Mouse (Mus musculus) gastrocnemius, adult 2 months (tissue): ENCODE results near the gene Sgsh. TPM values are rescaled to one million over a fixed set of nuclear protein-coding genes. Genes with fewer than 3 reads are reported as not detected.

Source experiments
- DNase-seq: peaks from one replicate; pipeline ENCODE4 v3.0.0; 2022
- H3K27ac ChIP-seq: fragments of 200-600 bp; 2 replicates; pipeline ENCODE4 v1.8.1; 2022; ENCODE audit warnings: mild to moderate bottlenecking
- H3K4me3 ChIP-seq: fragments of 200-600 bp; 2 replicates; pipeline ENCODE4 v1.8.1; 2022; ENCODE audit warnings: mild to moderate bottlenecking, moderate library complexity
- CTCF ChIP-seq: fragments of 200-600 bp; IDR thresholded peaks from 2 replicates; pipeline ENCODE4 v1.8.1; 2022; ENCODE audit warnings: antibody characterized with exemption, mild to moderate bottlenecking, moderate library complexity
- intact Hi-C: fragments of 180-260 bp; cut with DNase I; formaldehyde crosslinking; loops from one replicate; pipeline ENCODE4 v1.15.1; 2025
- long read RNA-seq, 2 experiments: library from polyadenylated mRNA; stranded (forward); transcript quantifications; one replicate each; pipeline ENCODE4 v2.0.0; 2021
- total RNA-seq, 2 experiments: library from RNA; stranded (reverse); gene quantifications; 2 replicates each; pipeline ENCODE4 v1.2.3; 2021

Sgsh gene
- total RNA-seq: 1 to 10 TPM; 2.7 to 3.0 TPM
- long read RNA-seq, experiment 1, full-length matches to known transcripts: 2 of 12 reads
- long read RNA-seq, experiment 1, partial matches to known transcripts: 0 of 12 reads
- long read RNA-seq, experiment 1, other reads (novel, unspliced or antisense): 10 of 12 reads
- long read RNA-seq, experiment 2, full-length matches to known transcripts: 1 of 6 reads
- long read RNA-seq, experiment 2, partial matches to known transcripts: 0 of 6 reads
- long read RNA-seq, experiment 2, other reads (novel, unspliced or antisense): 5 of 6 reads

DNA sequence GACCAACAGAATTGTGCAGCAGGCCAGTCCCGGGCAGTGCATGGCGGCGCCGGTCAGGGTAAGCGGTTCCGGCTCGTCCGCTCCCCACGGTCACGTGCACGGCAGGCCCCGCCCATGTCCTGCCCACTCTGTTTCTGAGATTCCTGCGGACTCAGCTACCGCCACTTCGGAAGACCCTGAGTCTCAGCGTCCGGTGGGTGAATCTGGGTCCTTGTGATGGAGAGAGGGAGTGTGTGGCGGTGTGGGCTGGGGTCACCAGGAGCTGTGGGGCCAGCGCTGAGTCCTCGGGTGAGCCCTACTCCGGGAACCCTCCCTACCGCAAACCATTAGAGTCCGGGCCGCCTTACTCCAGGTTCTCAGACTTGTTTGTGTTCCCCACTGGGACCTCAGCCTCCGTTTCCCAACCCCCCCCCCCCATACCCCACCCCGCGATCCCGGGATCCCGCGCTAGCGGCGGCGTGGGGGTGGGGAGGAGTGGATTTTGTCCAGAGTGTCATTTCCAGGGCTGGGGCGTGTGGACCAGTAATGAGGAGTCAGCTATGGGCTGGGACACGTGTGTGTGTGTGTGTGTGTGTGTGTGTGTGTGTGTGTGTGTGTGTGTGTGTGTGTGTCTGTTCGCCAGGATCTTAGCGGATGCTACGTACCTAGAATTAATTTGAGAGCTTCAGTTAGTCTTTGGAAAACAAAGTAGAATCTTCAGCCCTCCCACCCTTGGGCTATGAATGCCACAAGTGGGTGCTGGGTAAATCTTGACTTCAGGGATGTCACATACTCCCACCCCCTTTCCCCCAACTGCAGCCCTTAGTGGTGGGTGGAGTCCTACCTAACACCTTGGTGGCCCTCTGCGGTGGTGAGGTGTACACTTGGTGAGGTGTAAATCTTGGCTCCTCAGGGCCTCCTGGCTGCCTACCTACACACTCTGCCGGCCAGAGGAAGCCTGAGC, at the start of gene Sgsh, which contains the start of gene Slc26a11:
Gene Sgsh (minus strand): TSS at position 94 of the 943 bp plus-strand sequence.
Gene Slc26a11 (plus strand): TSS at position 115 of the 943 bp plus-strand sequence.
- peak; percentile 95 for DNase-seq
- Histone ChIP-seq H3K27ac (peak within 1 kb of the TSS; percentile 84), H3K4me3 (peak within 1 kb of the TSS; percentile 89)
- TF ChIP-seq CTCF: no peak
- intact Hi-C loops: loop anchor here (2.0 kb wide), 1 partner anchor 35 kb away; no protein-coding TSS in a partner anchor

GRCm38 (mm10) chr11:119404627-119405026, 49.3 kb upstream of the Sgsh start:
- no peak overlapping the region for H3K27ac ChIP-seq
- peak; percentile 40 for DNase-seq
- H3K4me3 ChIP-seq: no peak overlapping the region
- intact Hi-C loops: no loop called here
- peak; percentile 77 for TF ChIP-seq CTCF

DNA sequence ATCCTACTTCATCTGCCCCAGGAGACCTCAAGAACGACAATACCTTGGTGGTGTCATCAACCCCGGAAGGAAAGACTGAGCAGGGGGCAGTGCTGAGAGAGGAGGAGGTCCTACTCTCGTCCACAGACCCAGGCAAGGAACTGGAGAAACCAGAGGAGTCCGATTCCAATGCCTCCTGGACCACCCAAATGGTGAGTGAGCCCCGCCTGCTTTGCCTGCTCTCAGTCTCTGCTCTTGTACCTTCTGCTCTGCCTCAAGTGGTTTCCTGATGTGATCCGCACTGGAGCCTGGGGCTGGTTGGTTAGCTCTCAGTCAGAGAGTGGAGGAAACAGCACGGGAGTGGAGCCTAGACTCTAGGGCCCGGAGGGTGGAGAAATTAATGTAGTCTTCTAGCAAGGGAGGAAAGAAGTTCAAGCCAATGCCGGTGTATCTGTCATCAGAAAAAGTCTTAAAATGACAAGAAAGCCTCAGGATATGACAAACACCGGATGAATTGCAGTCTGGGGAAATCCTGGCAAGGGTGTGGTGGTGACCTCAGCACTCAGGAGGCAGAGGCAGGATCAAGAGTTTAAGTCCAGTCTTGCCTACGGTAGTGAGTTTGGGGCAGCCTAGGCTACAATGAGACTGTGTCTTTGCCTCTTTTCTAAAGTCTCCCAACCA, 47.3 kb upstream of the Sgsh start:
- TF ChIP-seq CTCF: no peak
- Histone ChIP-seq H3K27ac (peak overlapping the region; percentile 9; the same call in 1 of the 2 replicates), H3K4me3 (no peak overlapping the region)
- no peak for DNase-seq
- intact Hi-C loops: no loop called here

DNA sequence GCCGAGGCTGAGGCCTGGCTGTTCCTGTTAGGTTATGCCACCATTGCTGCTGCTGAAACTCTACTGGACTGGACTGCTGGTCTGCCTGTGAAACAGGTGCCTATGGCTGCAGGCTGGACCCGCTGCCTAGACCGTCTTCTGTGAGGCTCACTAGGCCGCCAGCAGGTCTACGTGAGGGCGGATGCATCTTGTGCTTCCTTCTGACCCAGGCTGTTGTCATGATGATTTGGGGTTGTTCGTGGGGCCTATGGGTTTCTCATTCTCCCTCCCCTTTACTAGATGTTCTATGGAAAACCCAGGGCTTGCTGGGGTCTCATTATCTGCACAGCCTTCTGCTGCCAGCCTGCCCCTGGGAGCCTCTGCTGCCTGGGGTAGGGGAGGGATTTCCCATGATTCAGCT, 41.1 kb upstream of the Sgsh start:
- no peak overlapping the region for H3K4me3 ChIP-seq
- intact Hi-C loops: no loop called here
- H3K27ac ChIP-seq: no peak overlapping the region
- no peak for TF ChIP-seq CTCF
- DNase-seq: no peak

DNA sequence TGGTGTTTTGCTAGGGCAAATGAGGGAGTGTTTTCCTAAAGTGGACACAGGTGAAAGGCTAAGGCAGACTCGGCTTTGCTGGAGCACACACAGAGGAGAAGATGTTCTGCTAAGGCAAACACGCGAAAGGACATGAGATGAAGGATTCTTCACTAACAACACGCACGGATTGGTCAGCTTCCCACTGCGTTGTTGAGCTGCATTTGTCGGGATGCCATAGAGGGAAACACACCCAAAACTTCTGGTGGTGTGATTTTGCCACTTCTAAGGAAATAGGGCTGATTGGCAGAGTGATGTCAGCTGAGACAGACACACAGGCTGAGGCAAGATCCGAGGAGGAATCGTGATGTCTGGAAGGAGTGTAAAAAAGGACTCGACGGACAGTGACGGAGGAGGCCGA, 40.6 kb upstream of the Sgsh start:
- H3K27ac ChIP-seq: no peak overlapping the region
- intact Hi-C loops: no loop called here
- no peak for TF ChIP-seq CTCF
- no peak for DNase-seq
- no peak overlapping the region for H3K4me3 ChIP-seq

- DNase-seq: no peak
- no peak for TF ChIP-seq CTCF
- Histone ChIP-seq H3K27ac (no peak overlapping the region), H3K4me3 (no peak overlapping the region)
- intact Hi-C loops: no loop called here
Measured at GRCm38 (mm10) chr11:119395394-119395793, 40.1 kb upstream of the Sgsh start.

- no peak for DNase-seq
- no peak overlapping the region for H3K27ac ChIP-seq
- no peak for TF ChIP-seq CTCF
- peak overlapping the region; percentile 98 for H3K4me3 ChIP-seq
- intact Hi-C loops: no loop called here
Measured at GRCm38 (mm10) chr11:119394210-119394609, 38.9 kb upstream of the Sgsh start.

DNA sequence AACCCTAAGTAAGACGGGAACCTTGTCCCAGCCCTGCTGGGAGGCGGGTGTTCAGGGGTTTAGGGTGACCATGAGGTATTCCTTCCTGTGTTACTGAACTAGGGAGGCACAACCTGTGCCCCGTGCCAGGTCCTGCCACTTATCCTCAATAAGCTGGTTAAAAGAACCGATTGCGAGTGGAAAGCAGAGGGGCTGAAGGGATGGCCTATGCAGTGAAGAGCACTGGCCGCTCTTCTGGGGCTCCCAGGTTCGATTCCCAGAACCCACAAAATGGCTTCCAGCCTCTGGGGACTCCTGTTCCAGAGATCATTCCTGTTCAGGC, 38.1 kb upstream of the Sgsh start:
- DNase-seq: peak; percentile 35
- peak overlapping the region; percentile 99 for H3K27ac ChIP-seq
- intact Hi-C loops: no loop called here
- H3K4me3 ChIP-seq: peak overlapping the region; percentile 98
- no peak for TF ChIP-seq CTCF

DNA sequence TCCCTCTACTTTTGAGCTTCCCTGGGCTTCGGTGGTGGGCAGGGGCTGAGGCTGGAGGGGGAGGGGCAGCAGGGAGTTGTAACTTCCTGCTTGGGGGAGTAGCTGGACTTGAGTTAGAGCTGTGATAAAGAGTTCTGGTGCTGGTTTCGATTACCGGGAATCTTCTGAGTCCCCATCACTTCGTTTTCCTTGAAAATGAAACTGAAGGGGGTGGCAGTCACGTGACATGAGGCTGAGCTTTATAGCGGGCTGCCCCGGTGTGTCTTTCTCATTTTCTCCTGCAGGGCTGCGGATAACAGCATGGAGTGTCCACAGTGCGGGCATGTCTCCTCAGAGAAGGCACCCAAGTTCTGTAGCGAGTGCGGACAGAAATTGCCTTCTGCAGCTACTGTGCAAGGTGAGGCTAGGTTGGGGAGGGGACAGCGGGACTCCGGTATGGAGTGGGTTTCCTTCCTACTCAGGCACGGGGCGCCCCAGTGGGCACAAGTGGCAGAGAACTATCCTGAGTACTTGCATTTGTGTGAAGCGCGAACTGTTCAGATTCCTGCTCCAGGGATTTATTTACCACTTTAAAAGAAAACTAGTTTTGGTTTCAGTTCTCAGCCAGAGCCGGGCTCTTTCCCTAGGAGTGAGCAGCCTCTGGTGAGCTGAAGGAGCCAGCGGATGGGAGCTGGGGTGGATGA, 37.6 kb upstream of the Sgsh start, which contains the start of gene Rnf213:
Gene Rnf213 (plus strand): TSS at position 301 of the 683 bp plus-strand sequence.
- TF ChIP-seq CTCF: peak; percentile 40
- H3K4me3 ChIP-seq: peak within 1 kb of the TSS; percentile 98
- H3K27ac ChIP-seq: peak within 1 kb of the TSS; percentile 99
- intact Hi-C loops: no loop called here
- peak; percentile 65 for DNase-seq

- peak; percentile 68 for DNase-seq
- intact Hi-C loops: no loop called here
- peak overlapping the region; percentile 99 for H3K27ac ChIP-seq
Measured at GRCm38 (mm10) chr11:119392001-119392614, 36.8 kb upstream of the Sgsh start.

GRCm38 (mm10) chr11:119391386-119392000, 36.2 kb upstream of the Sgsh start:
- Histone ChIP-seq H3K27ac (peak overlapping the region; percentile 99), H3K4me3 (peak overlapping the region; percentile 98)
- no peak for DNase-seq
- no peak for TF ChIP-seq CTCF
- intact Hi-C loops: loop anchor here (2.0 kb wide), 2 partner anchors 37 to 39 kb away; partner anchors contain the start of genes Sgsh and Slc26a11

More at GRCm38 (mm10) chr11:119392001-119392614, 36.8 kb upstream of the Sgsh start:
- peak overlapping the region; percentile 98 for H3K4me3 ChIP-seq
- TF ChIP-seq CTCF: no peak
